Mouse (Mus musculus): ENCODE measurements around the gene Gm37240.

DNA sequence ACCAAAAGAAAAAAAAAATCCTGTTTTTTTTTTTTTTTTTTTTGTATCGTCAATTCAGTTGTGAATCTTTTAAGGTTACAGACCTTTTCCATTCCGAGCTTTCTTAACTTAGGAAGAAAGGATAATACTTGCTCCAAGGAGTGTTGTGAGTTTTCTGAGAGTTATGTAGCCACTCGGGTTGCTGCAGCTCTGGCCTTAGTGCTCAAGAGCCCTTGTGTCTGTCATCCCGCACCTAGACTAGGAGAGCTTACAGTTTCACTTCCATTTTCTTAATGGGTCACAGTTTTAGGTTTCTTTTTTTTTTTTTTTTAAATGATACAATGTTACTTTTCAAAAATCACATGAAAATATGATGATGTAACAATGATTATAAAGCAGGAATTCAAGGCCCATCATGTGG is 1059.7 kb downstream of the Gm37240 start:
- TF ChIP-seq POLR2A (IDR thresholded peaks at IDR 0.05; ENCODE audit: borderline replicate concordance, low read depth, low read length) (no peak), CTCF (IDR thresholded peaks at IDR 0.05; ENCODE audit: low read depth, low read length) (no peak)

Data from bone marrow macrophage, adult 2 months (primary cell).